Mouse (Mus musculus): ENCODE data around the gene Camta1.

Camta1 gene

DNA sequence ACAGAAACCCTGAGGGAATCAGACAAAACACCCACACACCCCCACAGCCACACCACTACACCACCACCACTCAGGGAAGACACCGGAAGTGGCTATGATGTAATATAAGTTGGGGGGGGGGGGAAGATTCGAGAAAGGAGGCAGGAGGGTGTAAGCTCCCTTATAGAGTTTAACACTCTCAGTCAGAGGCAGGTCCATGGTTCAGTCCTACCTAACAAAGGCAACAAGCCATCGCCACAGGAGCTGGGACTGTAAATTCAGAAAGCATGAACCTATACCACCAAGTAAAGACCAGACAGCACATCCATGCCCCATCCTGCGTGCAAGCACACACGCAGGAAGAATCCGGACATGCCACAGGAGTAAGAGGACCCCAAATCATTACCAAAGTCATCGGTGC is 772.4 kb downstream of the Camta1 start, which contains the start of gene Gm13090:
TSS of gene Gm13090 (plus strand) at position 301 of the 400 bp plus-strand sequence.
- no peak for DNase-seq

DNA sequence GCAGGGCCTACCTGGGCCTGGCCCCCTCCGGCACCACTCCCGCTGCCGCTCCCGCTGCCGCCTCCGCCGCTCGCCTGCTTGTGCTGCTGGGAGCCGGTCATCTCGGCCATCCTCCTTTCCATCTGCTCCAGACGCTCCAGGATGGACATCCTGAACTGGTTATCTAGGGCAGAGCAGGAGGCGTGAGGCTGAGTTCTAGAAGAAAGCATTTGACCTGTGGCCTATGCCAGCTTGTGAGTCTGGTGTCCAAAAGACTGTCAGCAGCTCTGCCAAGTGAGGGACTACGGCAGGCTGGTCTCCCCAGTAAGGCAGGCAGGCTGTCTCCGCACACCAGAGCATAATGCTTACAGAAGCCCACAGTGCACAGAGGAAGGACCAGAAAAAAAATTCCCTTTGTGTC is 772.9 kb downstream of the Camta1 start:
- no peak for DNase-seq

DNA sequence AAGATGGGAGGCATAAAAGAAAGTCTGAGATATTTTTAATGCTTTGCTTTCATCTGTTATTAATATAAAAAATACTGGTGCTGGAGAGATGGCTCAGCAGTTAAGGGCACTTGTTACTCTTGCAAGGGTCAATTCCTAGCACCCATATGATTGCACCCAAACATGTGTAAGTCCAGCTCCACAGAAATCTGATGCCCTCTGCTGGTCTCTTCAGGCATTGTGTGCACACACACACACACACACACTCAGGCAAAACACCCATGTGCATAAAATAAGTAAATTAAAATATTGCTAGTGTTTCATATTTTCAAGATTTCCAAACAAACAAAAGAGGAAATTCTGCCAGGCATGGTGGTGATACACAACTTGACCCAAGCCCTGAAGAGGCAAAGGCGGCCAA is 774.3 kb downstream of the Camta1 start:
- DNase-seq: no peak

DNA sequence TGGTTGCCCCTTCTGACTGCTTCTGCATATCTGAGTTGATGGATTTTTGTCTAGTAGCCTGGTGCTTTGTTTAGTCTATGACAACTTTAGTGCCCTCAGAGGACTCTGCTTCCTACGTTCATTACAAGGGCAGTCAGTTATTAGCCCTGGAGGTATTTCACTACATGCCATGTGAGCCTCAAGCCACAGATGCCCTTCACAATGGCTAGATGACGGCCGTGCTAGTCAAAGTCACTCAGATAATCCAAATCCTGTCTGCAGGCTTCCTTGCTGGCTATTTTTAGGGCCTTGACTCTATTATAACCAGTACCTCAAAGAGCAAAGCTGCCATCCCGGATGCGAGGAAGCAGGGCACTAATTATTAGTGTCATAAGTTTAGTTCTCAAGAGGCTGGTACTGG is 778.6 kb downstream of the Camta1 start:
- no peak for DNase-seq

DNA sequence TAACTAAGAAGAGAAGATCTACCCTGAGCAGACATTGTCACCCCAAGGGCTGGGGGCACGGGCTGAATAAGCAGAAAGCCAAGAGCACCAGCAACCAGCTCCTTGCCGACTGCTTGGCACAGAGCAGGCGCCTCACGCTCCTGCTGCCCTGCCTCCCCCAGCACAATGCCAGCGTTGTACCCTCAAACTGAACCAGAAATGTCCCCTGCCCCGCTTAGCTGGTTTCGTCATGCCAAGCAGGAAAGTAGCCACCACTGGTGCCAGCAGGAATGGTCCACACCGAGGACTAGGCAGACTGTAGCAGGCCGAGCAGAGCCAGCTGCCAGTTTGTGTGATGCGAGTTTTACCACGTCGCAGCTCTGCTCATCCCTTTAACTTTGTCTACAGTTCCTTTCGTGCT is 779.7 kb downstream of the Camta1 start:
- no peak for DNase-seq

DNA sequence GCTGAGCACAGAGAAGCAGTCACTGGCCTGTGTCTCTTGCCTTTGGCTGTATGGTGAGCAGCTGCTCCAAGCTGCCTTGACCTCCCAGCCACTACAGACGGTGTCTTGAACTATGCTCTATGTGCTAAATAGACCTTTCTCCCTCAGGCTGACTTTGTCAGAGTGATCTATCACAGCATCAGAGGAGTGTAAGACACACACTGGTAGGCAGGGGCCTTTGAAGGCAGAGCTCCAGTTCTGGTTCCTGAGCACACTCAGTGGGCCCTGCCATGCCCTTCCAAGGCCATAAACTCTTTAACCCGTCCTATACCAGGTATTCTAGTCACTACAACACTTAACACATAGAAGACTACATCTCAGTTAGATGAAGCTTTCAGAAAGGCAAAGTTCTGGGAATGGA is 780.3 kb downstream of the Camta1 start:
- no peak for DNase-seq

DNA sequence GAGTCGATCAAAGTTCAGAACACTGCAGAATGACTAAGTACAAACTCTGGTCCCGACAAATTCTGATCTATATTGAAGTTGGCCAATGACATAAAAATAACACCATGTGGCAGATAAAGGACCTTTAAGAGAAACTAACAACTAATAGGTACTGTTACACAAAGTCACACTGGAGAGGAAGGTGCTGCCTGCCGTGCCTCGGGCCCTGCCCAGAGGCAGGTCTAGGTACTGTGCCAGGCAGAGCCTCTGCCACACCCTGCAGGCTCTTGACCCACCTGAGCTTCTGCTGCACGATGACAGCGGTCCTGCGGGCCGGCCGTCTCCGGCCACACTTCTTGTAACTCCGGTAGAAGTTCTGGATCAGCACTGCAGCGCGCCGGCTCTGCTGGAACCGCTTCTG is 786.9 kb downstream of the Camta1 start:
- no peak for DNase-seq

DNA sequence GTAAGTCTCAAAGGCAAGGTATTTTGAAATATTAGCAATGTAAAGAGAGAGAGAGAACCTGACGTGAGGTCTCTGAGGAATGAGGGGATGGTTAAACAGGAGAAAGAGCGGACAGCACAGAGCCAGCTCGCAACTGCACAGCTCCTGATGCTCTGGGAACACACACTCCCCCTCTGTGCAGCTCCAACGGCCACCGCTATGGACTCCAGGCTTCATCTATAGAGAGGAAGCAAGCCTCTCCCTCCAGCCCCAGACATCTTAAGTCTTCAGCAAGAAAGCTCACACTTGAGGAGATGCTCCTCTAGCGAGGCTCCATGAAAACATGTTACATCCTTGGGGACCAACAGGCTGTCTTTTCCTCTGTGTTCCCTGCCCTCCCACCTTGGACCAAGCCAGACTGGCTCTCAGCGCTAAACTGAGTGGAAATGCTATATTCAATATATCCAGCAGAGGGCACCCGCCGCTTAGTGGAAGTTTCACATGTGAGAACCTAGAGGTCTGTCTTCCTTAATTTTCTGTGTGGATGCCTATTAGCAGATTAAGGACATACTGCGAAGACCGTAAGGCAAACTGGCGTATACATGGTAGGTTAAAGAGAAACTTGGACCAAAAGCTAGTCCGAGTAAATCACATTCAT is 788.5 kb downstream of the Camta1 start:
- peak; percentile 83 for DNase-seq

DNA sequence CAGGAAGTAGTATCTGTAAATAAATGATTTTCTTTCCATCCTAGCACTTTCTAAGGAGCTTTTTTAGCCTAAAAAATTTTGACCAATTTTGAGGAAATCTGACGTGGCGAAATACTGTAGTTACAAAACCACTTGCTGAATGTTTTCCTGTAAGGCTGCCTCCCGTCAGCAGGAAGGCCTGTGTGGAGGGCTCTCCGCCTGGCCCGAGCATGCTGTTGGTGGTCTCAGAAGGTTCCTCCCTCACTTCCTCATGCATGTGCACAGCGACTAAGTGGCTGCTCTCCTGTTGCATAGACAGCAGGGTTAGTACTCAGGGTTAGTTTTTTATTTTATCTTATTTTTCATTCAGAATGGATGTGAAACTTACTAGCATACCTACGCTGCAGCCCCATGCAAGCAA is 790.7 kb downstream of the Camta1 start:
- no peak for DNase-seq

DNA sequence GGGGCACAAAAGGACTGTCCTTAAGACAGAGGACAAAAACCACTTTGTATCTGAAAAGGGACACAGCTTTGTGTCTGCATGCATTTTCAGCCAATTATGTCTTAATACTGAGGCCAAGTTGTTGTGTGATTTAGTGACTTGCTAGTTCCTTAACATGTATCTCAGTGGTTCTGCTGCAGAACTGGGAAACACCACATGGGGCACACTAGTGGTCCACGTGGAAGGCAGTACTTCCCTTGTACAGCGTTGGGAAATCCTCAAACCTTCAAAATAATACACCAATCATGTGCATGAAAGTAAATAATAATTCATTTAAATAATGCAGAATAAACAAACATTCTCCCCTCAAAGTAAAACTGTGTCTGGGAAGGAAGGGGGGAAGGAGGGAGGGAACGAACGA is 792.9 kb downstream of the Camta1 start:
- no peak for DNase-seq

DNA sequence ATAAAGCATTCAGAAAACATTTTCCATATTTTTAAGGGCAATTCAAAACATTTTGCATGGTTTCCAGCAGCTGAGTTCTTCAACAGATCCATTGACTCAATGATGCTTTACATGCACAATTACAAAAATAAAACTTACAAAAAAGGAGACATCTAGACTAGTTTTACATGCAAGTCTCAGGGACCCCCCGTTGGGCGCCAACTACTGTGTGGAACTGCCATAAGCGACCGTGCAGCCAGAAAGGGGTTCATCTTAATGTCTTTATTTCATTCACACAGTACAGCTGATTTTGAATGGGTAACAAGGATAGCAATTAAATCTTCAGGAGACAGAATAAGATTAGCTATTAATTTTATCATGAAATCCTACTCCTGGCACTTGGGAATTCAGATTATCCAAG is 802.1 kb downstream of the Camta1 start:
- no peak for DNase-seq

DNA sequence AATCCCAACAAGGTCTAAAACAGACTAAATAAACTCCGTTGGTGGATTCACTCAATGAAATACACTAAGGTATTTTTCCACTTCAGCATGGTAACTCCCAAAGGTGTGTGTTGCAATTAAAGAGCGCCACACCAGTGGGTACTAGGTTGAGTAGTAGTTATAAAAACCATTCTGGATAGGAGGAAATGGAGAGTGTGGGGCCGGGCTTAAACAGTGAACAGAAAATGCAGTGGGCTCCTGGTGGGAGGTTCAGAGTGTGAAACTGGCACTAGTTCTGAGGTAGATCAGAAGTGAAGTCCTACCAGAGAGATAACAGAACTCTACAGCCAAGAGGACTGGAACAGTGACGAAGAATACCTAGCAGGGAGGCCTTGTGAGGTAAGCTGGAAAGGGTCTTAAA is 803.0 kb downstream of the Camta1 start:
- no peak for DNase-seq

DNA sequence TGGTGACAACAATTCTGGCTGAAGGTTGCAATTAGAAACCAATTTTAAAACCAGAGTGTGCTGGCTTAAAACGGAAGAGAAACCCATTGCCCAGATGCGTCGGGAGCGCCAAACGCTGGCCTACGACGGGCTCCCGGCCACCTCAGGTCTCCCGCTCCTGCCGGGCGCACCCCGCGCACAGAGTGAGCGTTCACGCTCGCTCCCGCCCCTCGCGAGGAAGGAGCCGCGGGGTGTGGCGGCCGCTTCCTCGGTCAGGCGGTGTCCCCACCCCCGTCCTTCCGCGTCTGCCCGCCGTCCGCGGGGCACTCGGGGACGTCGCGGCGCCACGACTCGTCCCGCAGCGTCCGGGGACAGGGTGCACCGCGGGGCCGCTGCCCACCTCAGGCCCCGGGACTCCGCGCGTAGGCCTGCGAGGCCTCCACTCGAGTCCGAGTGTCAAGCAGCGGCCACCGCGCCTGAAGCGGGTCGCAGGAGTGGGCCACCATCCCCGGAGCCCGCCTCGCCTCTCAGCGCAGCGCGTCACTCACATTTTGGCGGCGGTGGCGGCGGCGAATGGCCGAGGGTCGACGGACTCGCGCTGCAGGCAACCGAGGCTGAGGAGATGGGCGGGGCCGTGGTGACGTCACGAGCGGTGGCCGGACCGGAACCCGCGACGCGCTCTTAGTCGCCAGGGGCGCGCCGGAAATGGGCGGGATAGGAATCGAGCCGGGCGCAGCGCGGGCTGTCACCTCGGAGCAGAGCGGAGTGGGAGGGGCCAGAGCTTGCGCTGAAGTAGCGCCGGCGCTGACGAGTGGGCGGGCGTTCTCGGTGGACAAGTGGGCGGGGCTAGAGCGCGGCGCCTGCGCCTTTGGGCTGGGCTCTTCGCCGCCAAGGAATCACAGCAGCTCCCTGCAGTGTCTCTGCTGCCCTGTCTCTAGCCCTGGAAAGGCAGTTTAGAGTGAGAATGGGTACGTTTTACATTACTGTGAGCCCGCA is 804.0 kb downstream of the Camta1 start, which contains the start of gene Vamp3:
TSS of gene Vamp3 (minus strand) at position 617 of the 975 bp plus-strand sequence.
- DNase-seq: peak; percentile 99

DNA sequence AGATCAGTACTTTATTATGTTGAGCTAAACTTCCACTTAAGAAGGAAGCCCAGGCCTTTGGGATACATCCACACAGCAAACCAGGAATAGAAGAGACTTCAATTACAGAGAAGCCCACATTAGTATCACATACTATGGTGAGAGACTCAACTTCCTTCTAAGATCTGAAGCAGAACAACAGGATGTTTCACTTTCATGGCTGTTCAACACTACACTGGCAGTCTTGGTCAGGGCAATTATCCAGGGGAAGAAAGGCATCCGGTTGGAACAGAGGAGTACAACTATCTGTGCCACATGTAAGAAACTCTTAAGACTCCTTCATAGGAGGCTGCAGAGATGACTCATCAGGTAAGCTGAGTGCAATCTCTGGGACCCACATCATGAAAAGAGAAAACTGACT is 810.5 kb downstream of the Camta1 start:
- DNase-seq: no peak

DNA sequence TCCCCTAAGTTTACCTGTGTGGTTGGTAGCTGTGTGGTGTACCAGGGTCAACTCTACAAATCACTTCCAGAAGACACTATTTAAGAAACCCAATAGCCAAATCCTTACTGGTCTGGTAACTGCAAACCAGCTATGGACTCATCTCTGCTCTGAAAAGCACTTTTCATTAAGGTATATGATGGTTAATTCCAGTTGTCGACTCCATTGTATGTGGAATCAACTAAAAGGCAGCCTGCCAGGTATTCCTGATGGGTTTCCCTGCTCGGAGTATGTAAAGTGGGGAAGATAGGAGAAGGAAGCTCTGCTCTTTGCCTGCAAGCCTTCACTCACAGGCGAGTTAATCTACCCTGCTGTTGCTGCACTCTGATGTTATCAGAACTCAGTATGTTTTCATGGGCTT is 815.2 kb downstream of the Camta1 start:
- no peak for DNase-seq

DNA sequence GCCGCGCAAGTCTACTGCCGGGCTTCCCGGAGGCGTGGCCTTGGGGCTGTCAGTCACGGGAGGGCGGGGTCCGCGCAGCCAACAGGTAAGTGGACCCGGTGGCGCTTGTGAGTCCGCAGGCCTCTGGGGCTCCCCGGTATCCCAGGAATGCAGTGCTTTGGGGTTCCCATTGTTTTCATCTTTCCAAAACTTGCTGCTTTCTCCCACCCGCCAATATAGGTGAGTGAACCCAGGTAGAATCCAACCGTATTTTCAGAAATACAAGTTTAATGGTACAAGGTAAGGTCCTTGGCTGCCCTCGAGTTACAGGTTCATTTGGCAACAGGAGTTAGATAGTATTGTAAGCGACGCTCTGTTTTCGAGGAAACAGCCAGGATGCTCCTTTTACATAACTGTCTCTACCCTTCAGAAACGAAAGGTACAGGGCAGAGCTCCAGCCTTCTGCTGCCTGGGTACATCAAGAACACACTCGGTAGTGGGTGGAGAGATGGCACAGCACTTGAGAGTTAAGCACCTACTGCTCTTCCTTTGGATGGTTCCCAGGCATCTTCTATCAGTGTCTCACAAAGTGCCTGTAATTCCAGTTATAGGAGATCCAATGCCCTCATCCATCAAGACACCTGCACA is 816.6 kb downstream of the Camta1 start:
- DNase-seq: no peak

DNA sequence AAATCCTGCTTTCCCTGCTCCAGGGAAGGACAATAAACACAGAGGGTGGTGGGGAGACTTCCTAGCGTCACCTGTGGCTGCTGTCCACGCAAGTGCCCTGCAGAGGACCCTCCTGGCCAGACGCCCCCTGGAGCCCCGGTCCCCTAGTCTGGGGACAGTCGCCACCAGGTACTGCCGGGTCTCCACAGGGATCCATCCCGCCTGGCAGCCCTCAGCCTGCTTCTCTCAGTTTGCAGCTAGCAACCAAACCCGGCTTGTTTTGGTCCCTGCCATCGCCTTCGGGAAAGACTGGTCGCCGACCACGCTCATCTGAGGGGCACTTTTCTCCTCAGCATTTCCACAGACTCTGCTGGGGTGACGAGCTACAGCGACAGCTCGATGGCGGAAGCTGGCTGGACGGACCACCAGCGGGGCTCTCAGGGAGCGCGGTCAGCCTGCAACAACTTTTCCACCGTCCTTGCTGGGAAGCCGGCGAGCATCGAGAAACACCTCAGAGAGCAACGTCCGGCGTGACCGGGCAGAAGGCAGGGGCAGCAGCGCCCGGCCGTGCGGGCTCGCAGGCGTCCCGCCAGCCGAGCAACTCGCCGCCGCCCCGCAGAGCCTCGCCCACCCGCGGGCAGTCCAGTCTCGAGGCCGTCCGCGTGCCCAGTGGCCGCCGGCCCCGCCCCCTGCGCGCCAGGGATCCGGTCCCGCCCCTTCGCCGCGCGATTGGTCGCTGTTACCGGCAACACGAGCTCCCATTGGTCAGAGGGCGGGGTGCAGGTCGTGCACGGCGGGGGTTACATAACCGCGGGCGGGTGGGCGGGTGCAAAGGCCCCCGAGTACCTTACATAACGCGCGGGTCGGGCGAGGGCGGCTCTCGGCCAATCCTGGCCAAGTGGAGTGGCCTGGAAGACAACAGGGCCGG is 817.4 kb downstream of the Camta1 start, which contains the start of gene Per3:
TSS of gene Per3 (minus strand) at position 629 of the 907 bp plus-strand sequence.
- peak; percentile 98 for DNase-seq

DNA sequence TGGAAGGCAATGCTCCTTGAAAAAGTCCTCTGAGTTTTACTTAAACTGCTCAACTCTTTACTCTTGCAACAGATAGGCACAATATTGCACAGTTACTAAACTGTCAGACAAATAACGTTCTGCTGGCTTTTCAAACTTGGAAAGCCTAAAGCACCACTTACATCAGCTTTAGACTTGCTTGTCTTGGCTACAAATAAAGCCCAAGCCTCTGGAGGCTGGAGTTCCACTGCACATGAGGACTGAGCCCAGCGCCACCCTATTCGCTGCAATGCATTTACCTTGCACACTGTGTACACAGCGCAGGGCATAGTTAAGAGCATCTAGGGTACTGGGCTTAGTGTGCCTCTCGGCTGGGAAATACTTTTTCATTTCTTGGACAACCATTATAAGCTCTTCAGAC is 818.4 kb downstream of the Camta1 start:
- DNase-seq: peak; percentile 58

DNA sequence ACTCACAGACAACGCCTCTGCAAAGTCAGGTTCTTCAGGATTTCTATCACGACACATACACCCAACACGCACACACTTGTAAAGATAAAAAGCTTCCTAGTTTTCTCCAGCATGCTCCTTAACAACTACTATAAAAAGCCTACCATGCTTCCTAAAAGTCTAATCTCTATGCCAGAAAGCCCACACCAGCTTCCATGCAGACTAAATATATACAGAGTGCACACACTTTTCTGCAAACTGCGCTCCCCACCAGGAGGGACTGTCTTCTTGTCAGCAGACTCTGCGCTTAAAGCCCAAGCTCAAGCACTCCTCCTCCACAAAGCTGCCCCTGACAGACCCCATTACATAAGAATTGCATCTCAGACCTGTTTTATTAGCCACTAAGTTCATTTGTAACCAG is 820.2 kb downstream of the Camta1 start:
- no peak for DNase-seq

DNA sequence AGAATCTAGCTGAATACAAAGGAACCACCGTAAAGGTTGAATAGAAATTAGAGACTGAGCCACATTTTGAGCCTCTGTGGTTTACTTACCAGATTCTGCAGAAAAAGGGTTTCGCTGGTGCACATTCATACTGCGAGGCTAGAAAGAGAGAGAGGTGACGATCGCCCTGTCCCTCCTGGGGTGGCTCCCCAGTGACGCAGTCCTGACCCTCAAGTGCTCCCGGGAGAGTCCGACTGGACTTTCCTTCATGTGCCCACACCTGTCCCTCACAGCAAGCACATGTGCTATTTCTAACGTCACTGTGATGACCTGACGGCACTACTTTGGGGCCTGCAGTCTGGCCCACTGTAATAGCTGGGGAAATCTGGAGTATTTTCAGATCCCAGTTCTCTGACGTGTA is 823.9 kb downstream of the Camta1 start:
- no peak for DNase-seq

DNA sequence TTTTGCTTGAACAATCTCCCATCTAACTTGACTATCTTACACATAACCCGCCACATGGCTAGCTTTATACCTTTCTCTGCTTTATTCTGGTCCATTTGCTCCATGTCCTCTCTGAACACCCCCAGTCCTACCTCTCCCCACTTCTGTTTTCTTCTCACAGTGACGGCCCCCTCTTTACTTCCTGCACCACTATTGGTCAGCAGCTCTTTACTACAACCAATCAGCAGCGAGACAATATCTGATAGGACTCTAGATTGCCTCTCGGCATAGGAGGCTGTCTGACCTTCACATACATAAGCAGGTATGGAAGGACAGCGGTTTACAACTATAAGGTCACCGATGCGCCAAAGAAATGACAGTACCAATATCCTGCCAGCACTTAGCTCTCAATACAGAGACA is 825.2 kb downstream of the Camta1 start:
- no peak for DNase-seq

DNA sequence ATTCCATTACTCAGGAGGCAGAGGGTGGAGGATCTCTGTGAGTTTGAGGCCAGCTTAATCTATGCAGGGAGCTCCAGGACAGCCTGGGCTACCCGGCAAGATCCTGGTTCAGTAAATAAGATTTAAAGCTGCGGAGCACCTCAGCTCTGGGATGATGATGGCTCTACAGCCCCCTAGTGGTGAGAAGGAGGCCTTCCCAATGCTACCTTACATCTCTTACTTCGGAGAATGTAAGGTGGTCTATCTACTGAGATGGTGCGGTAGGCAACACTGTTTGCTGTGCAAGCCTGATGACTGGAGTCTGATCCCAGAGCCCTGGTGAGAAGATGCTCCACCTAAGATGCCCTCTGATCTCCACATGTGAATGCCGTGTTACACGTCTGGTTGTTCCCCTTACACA is 834.7 kb downstream of the Camta1 start:
- peak; percentile 39 for DNase-seq

DNA sequence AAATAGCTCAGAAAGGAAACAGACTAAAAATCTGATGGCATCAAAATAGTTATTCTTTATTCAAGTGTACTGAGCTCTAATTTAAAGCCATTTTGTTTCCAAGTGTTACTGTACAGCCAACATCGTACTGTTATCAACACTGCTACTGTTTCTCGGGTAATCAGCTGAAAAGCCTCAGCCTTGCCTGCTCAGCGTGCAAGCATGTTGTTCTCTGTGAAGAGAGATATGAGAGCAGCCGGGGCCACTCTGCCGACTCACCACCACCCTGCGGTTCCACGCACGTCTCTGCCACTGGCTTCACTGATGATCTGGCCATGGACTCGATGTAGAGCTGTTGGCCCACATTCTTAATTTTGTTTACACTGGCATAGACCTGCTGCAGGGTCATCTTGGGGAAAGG is 837.5 kb downstream of the Camta1 start:
- DNase-seq: no peak

Measured in lung, postnatal 14 days (tissue).